Mouse (Mus musculus) liver, embryonic 14.5 days (tissue): ENCODE data around the gene Apbb1ip.

ENCODE experiments used
- CTCF ChIP-seq: IDR thresholded peaks from 2 replicates; pipeline ENCODE4 v1.5.1; 2016; ENCODE audit warnings: antibody characterized with exemption, low read depth, control low read depth
- EP300 ChIP-seq: IDR thresholded peaks from 2 replicates; pipeline ENCODE4 v1.6.1; 2016; ENCODE audit warnings: antibody characterized with exemption, low read depth

DNA sequence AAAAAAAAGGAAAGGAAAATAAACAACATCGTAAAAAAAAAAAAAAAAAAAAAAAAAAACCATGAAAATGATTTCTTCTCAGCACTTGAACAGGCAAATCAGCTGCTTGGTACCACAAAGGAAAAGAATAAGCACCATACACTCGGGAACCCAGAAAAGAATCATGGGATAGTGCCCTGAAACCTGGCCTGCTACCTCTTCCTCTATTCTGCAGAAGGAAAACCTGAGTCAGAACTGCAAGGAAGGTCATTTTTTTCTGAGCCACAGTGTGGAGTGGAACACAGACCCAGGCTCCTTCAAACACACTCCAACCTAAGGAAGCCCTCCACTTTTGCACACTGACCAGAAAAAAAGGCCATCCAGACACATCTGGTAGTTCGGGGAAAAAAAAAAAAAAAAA is 24.1 kb upstream of the Apbb1ip start:
- no peak for TF ChIP-seq CTCF
- TF ChIP-seq EP300 = no peak
